Mouse (Mus musculus): ENCODE measurements around the gene Slc29a4. TPM values are rescaled to one million over a fixed set of nuclear protein-coding genes. Genes with fewer than 3 reads are reported as not detected.

Slc29a4 gene
- polyA plus RNA-seq (2015; fragmentation: Nextera tagmentation; extraction: Ambion mirVana): 2.3 TPM in 2 replicates

DNA sequence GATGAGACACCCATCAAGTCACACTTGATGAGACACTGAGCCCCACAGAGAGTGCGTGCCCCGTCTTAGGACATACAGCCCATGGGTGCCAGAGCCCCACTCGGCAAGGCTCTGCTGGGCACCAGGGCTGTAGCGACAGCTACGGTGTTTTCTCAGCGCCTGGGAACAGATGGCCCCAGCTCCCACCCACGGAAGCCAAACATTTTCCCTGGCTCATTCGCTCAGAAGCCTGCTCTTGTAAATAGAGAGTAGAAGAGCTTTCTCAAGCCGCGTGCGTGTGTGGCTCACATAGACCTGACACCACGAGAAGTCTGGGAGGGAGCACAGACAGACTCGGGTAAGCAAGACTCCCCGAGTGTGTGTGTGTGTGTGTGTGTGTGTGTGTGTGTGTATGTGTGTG, at the start of gene Slc29a4:
TSS of gene Slc29a4 (plus strand) at position 265 of the 400 bp plus-strand sequence.
- Histone ChIP-seq H3K4me2 (replicated peaks; ENCODE audit: low read depth, low read length) (no peak within 1 kb of the TSS), H3K4me3 (ENCODE audit: low read depth, low read length) (no peak within 1 kb of the TSS), H3K9ac (replicated peaks; ENCODE audit: low read depth) (no peak within 1 kb of the TSS), H3K36me3 (ENCODE audit: insufficient read depth, low read length) (no peaks in the 10 kb centered on the region), H3K27me3 (replicated peaks; ENCODE audit: insufficient read depth, low read length) (no peaks in the 10 kb centered on the region), H3K27ac (ENCODE audit: low read length) (no peak within 1 kb of the TSS), H3K4me1 (ENCODE audit: insufficient read depth, low read depth, low read length) (no peaks in the 10 kb centered on the region), H3K9me3 (ENCODE audit: low read length) (no peaks in the 10 kb centered on the region)
- DNase-seq (ENCODE audit: low spot score) (no peak), ATAC-seq (no peak)
- TF ChIP-seq EP300 (IDR thresholded peaks at IDR 0.05) (no peak), CTCF (IDR thresholded peaks at IDR 0.05) (no peak)
- 40% methylated on average over 14 of the region's 14 CpGs for WGBS

DNA sequence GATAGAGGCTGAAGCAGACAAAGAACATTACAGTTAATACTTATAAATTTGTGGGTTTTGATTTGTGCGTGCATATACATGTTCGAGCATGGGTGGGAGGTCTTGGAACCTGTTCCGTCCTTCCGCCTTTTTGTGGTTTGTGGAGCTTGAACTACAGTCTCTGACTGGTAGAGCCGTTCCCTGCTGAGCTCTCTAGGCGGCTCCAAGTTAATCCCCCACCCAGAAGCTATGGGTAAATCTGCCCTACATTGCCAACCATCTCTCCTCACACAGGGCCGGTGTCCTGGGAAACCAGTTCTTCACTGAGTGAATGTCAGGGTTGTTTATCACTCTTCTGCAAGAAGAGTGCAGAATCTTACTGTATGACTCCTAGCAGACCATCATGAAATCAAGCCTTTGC, 44.1 kb upstream of the Slc29a4 start:
- no peaks in the 10 kb centered on the region for H3K4me1 ChIP-seq (ENCODE audit: insufficient read depth, low read depth, low read length)
- TF ChIP-seq CTCF (IDR thresholded peaks at IDR 0.05) (no peak), EP300 (IDR thresholded peaks at IDR 0.05) (no peak)
- no peaks in the 10 kb centered on the region for H3K27me3 ChIP-seq (replicated peaks; ENCODE audit: insufficient read depth, low read length)
- no peak overlapping the region for H3K9ac ChIP-seq (replicated peaks; ENCODE audit: low read depth)
- H3K27ac ChIP-seq (ENCODE audit: low read length): no peak overlapping the region
- no peak for ATAC-seq
- 0 out of 2 replicates have a peak, but pooled peaks cover 3% of the 10 kb centered on the region for H3K36me3 ChIP-seq (ENCODE audit: insufficient read depth, low read length)
- no peaks in the 10 kb centered on the region for H3K9me3 ChIP-seq (ENCODE audit: low read length)
- H3K4me2 ChIP-seq (replicated peaks; ENCODE audit: low read depth, low read length): no peak overlapping the region
- DNase-seq (ENCODE audit: low spot score): no peak
- WGBS: 84% methylated on average over 7 of the region's 7 CpGs
- no peak overlapping the region for H3K4me3 ChIP-seq (ENCODE audit: low read depth, low read length)

DNA sequence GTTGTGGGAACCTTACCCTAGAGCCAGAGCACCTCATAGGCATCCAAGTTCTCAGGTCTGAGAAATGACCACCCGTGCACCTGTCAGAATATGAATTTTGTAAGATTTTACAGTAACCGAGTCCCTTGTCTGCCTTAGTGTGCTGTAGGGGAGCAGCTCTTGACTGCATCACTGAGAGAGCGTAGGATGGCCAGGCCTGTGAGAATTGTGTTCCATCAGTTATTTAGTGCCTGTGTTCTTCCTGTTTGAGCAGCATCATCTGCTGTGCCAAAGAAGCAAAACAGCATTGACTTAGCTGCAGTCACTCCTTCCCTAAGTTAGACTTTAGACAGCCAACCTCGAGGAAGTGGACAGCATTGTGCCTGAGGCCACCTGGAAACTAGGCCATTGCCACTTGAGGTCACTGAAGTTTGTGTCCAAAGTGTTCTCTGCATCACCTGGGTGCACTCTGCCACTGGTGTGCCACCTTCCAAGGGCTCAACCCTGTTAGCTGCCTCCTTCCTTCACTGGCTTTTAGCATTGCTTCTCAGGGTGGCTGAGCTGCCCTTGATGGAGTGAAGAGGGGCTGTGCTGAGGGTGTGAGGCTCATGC, 42.8 kb upstream of the Slc29a4 start:
- WGBS: 92% methylated on average over 4 of the region's 4 CpGs
- H3K4me3 ChIP-seq (ENCODE audit: low read depth, low read length): no peak overlapping the region
- H3K4me2 ChIP-seq (replicated peaks; ENCODE audit: low read depth, low read length): no peak overlapping the region
- no peak overlapping the region for H3K27ac ChIP-seq (ENCODE audit: low read length)
- H3K27me3 ChIP-seq (replicated peaks; ENCODE audit: insufficient read depth, low read length): no peaks in the 10 kb centered on the region
- H3K9ac ChIP-seq (replicated peaks; ENCODE audit: low read depth): no peak overlapping the region
- TF ChIP-seq EP300 (IDR thresholded peaks at IDR 0.05): no peak
- TF ChIP-seq CTCF (IDR thresholded peaks at IDR 0.05): no peak
- no peaks in the 10 kb centered on the region for H3K9me3 ChIP-seq (ENCODE audit: low read length)
- no peaks in the 10 kb centered on the region for H3K4me1 ChIP-seq (ENCODE audit: insufficient read depth, low read depth, low read length)
- ATAC-seq (no peak), DNase-seq (ENCODE audit: low spot score) (no peak)
- 0 out of 2 replicates have a peak, but pooled peaks cover 3% of the 10 kb centered on the region for H3K36me3 ChIP-seq (ENCODE audit: insufficient read depth, low read length)

DNA sequence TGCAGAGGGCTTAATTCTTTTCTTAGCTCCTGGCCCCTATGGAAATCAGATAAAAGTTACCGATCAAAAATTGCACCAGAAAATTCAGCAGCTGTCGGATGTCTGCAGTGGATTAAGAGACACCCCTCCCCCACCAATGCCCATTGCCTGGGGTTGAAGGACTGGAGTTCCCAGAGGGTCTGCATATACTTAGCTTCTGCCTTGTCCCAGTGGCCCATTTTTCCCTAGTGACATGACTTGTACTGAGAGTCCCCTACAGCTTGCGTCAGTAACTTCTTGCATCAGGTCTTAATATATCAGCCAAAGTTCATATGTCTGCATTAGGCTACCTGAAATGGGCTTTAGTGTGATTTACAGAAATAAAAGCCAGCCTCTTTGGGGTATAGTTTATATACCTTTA, 41.9 kb upstream of the Slc29a4 start:
- WGBS: 65% methylated on average over 3 of the region's 3 CpGs
- ATAC-seq: no peak
- Histone ChIP-seq H3K4me3 (ENCODE audit: low read depth, low read length) (no peak overlapping the region), H3K4me1 (ENCODE audit: insufficient read depth, low read depth, low read length) (no peaks in the 10 kb centered on the region), H3K9me3 (ENCODE audit: low read length) (no peaks in the 10 kb centered on the region), H3K4me2 (replicated peaks; ENCODE audit: low read depth, low read length) (no peak overlapping the region), H3K9ac (replicated peaks; ENCODE audit: low read depth) (no peak overlapping the region), H3K36me3 (ENCODE audit: insufficient read depth, low read length) (no peaks in the 10 kb centered on the region), H3K27me3 (replicated peaks; ENCODE audit: insufficient read depth, low read length) (no peaks in the 10 kb centered on the region), H3K27ac (ENCODE audit: low read length) (no peak overlapping the region)
- no peak for TF ChIP-seq CTCF (IDR thresholded peaks at IDR 0.05)
- TF ChIP-seq EP300 (IDR thresholded peaks at IDR 0.05): no peak
- DNase-seq (ENCODE audit: low spot score): no peak

DNA sequence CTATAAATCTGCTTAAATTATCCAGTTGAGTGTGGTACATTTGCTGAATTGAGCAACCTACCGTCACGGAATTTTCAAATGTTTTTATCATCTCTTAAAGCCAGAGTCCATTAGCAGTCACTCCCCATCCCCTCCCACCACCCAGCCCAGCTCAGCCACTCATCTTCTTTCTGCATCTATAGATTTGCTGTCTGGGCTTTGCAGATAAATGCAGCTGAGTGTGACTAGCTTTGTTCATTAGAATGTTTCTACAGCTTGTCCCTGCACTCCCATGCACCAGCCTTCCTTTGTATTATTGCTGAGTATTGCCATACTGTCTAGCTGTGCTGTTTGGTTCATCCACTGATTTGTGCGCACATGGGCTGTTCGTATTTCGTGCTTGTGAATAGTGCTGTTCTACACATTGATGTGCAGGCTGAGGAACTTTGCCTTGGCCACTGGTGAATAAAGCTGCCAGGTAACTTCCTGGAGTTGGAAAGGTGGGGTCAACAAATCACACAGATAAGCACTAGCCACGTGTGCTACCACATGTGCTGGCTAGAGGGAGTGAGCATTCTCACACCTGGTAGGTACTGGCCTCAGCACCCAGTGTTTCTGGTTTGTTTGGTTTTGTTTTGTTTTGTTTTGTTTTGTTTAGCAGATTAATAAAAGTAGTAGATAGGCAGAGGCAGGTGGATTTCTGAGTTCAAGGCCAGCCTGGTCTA, 41.4 kb upstream of the Slc29a4 start:
- DNase-seq (ENCODE audit: low spot score) (peak; percentile 6), ATAC-seq (no peak)
- Histone ChIP-seq H3K36me3 (ENCODE audit: insufficient read depth, low read length) (peaks cover 2% of the 10 kb centered on the region; the same call in 1 of the 2 replicates), H3K9ac (replicated peaks; ENCODE audit: low read depth) (no peak overlapping the region), H3K9me3 (ENCODE audit: low read length) (no peaks in the 10 kb centered on the region), H3K27ac (ENCODE audit: low read length) (no peak overlapping the region), H3K4me3 (ENCODE audit: low read depth, low read length) (no peak overlapping the region), H3K4me2 (replicated peaks; ENCODE audit: low read depth, low read length) (no peak overlapping the region), H3K27me3 (replicated peaks; ENCODE audit: insufficient read depth, low read length) (no peaks in the 10 kb centered on the region), H3K4me1 (ENCODE audit: insufficient read depth, low read depth, low read length) (no peaks in the 10 kb centered on the region)
- TF ChIP-seq EP300 (IDR thresholded peaks at IDR 0.05) (no peak), CTCF (IDR thresholded peaks at IDR 0.05) (no peak)
- WGBS: 73% methylated on average over 6 of the region's 6 CpGs

DNA sequence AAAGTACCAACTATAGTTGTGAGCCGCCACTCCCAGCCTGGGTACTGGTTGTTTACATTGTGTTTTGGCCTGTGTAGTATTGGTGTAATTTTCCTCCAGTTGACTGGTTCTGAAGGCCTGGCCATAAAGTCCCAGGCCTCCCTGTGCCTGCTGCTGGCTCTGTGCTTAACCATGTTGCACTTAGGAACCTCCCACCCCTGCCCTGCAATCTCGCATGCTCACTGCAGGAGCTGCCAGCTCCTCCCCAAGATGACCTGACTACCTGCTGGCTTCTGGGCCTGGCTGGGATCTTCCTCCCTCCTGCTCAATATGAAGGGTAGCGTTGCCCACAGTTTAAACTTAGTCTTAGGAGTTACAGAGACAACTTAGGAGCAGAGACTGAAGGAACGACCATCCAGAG, 40.0 kb upstream of the Slc29a4 start:
- Histone ChIP-seq H3K9ac (replicated peaks; ENCODE audit: low read depth) (no peak overlapping the region), H3K27ac (ENCODE audit: low read length) (no peak overlapping the region), H3K4me1 (ENCODE audit: insufficient read depth, low read depth, low read length) (no peaks in the 10 kb centered on the region), H3K27me3 (replicated peaks; ENCODE audit: insufficient read depth, low read length) (no peaks in the 10 kb centered on the region), H3K36me3 (ENCODE audit: insufficient read depth, low read length) (peaks cover 14% of the 10 kb centered on the region; the same call in 1 of the 2 replicates), H3K9me3 (ENCODE audit: low read length) (no peaks in the 10 kb centered on the region), H3K4me3 (ENCODE audit: low read depth, low read length) (no peak overlapping the region), H3K4me2 (replicated peaks; ENCODE audit: low read depth, low read length) (no peak overlapping the region)
- no peak for DNase-seq (ENCODE audit: low spot score)
- TF ChIP-seq CTCF (IDR thresholded peaks at IDR 0.05) (no peak), EP300 (IDR thresholded peaks at IDR 0.05) (no peak)
- no peak for ATAC-seq
- 81% methylated on average over 4 of the region's 4 CpGs for WGBS
